Mouse (Mus musculus) B cell, adult (primary cell): ENCODE data around the gene Olfr816. TPM values are rescaled to one million over a fixed set of nuclear protein-coding genes. Genes with fewer than 3 reads are reported as not detected.

Experiments used
- total RNA-seq: library from RNA; stranded (reverse); gene quantifications from 4 replicates; pipeline ENCODE4 v1.2.4, GENCODE M21; 2023; ENCODE audit not compliant: inconsistent age

Olfr816 gene
- total RNA-seq, result not detected in 4 replicates

DNA sequence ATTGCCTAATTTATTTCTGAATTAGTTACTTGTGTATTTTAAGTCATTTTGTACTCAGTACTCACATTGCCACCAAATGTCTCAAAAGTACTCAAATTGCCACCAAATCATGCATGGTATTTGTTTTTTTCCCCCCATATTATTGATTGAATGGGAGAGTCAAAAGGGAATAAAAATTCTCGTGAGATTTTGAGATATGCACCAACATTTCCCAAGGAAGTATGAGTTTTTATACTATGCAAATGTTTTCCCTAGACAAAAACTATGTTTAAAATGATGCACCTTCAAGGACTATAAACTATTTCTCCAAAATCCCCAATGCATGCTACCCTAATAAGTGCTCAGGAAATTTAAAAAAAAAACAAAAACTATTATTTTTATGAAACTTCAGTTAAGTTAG lies at the start of gene Olfr816:
Olfr816 (minus strand) TSS at position 101 of the 400 bp plus-strand sequence.

DNA sequence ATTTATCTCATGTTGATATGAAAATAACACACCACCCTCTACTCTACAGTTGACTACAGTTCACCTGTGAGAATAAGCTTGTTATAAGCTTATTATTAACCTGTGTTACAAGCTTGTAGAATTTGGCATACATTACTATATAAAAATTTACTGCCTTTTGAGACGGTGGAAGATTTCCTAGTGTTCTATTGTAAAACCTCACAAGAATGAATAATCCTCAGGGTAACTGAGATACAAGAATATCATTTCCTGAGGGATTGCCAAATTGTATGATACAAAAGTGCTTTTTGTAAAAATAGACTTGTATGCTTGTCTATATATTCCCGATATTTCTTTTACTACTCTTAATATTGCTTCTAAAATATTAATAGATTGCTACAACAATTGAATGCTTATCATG lies 33.6 kb upstream of the Olfr816 start, which contains the start of gene Olfr818:
Olfr818 (minus strand) TSS at position 101 of the 400 bp plus-strand sequence.

DNA sequence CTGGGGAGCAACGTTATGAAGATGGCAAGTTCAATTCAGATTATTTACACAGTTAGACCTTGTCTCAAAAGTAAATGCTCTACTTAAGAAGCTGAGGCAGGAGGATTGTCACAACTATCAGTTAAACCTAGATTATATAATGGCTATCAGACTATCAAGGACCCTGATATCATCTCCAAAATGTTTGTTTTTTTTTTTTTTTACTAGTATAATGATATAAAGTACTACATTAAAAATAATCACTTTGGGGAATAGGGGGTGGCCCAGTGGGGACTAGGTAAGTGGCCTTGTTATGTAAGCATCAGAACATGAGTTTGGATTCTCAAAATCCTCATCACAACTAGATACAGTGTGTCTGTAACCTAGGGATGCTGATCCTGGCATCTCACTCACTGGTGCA lies 9.6 kb downstream of the Olfr816 start, which contains the start of gene Olfr815:
Olfr815 (minus strand) TSS at position 101 of the 400 bp plus-strand sequence.

DNA sequence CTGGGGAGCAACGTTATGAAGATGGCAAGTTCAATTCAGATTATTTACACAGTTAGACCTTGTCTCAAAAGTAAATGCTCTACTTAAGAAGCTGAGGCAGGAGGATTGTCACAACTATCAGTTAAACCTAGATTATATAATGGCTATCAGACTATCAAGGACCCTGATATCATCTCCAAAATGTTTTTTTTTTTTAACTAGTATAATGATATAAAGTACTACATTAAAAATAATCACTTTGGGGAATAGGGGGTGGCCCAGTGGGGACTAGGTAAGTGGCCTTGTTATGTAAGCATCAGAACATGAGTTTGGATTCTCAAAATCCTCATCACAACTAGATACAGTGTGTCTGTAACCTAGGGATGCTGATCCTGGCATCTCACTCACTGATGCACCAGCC lies 35.6 kb downstream of the Olfr816 start, which contains the start of gene Olfr814:
Olfr814 (minus strand) TSS at position 101 of the 400 bp plus-strand sequence.

Other genes with a start within 250 kb of the Olfr816 start
- not detected in 4 replicates for gene Olfr801, start 241.7 kb downstream of the Olfr816 start, total RNA-seq
- gene Olfr802, start 227.4 kb downstream of the Olfr816 start, total RNA-seq, result not detected in 4 replicates
- not detected in 4 replicates for gene Olfr803, start 221.3 kb downstream of the Olfr816 start, total RNA-seq
- gene Olfr804, start 212.4 kb downstream of the Olfr816 start, total RNA-seq, result not detected in 4 replicates
- gene Olfr805, start 186.2 kb downstream of the Olfr816 start, total RNA-seq, result not detected in 4 replicates
- gene Olfr806, start 173.7 kb downstream of the Olfr816 start, total RNA-seq, result not detected in 4 replicates
- not detected in 4 replicates for gene Olfr807, start 157.8 kb downstream of the Olfr816 start, total RNA-seq
- gene Olfr808, start 150.1 kb downstream of the Olfr816 start, total RNA-seq, result not detected in 4 replicates
- not detected in 4 replicates for gene Olfr809, start 141.0 kb downstream of the Olfr816 start, total RNA-seq
- not detected in 4 replicates for gene Olfr810, start 120.7 kb downstream of the Olfr816 start, total RNA-seq
- not detected in 4 replicates for gene Olfr811, start 111.2 kb downstream of the Olfr816 start, total RNA-seq
- gene Olfr812, start 69.5 kb downstream of the Olfr816 start, total RNA-seq, result not detected in 4 replicates
- gene Olfr813, start 60.2 kb downstream of the Olfr816 start, total RNA-seq, result not detected in 4 replicates
- gene Olfr814, start 35.7 kb downstream of the Olfr816 start, total RNA-seq, result not detected in 4 replicates
- gene Olfr815, start 9.7 kb downstream of the Olfr816 start, total RNA-seq, result not detected in 4 replicates
- gene Olfr818, start 33.5 kb upstream of the Olfr816 start, total RNA-seq, result not detected in 4 replicates
- not detected in 4 replicates for gene Olfr819, start 51.7 kb upstream of the Olfr816 start, total RNA-seq
- not detected in 4 replicates for gene Olfr247, start 60.5 kb upstream of the Olfr816 start, total RNA-seq
- gene Gm10310, start 69.5 kb upstream of the Olfr816 start, total RNA-seq, result not detected in 4 replicates
- gene Olfr820, start 97.0 kb upstream of the Olfr816 start, total RNA-seq, result not detected in 4 replicates
- not detected in 4 replicates for gene Olfr821, start 114.8 kb upstream of the Olfr816 start, total RNA-seq
- gene Olfr822, start 155.6 kb upstream of the Olfr816 start, total RNA-seq, result not detected in 4 replicates
- gene Olfr823, start 199.8 kb upstream of the Olfr816 start, total RNA-seq, result not detected in 4 replicates
- not detected in 4 replicates for gene Olfr824, start 214.4 kb upstream of the Olfr816 start, total RNA-seq